In genomic region chr3:143713183-143713582, GRCm38 (mm10) we compare ENCODE assay signal across 20 mouse cellular contexts.
DNase-seq lines count a peak whose midpoint lies in the region; ATAC-seq and TF ChIP-seq lines count a peak whose summit lies in the region.
"Had no signal": no experiment of that assay in that cellular context is flagged by ENCODE, and none has a peak within 500 bp of the region (broad histone marks: within the 10 kb centered on the region; RNA-seq: fewer than 3 reads in every experiment).

No protein-coding gene starts in this region.

- WGBS in heart, embryonic 11.5 days (ENCODE audit: insufficient replicate concordance), result 78% methylated on average over 2 of the region's 2 CpGs
- WGBS in lung, postnatal 0 days, result 46% methylated on average over 2 of the region's 2 CpGs
- WGBS in lung, adult 2 months, result 68% methylated on average over 2 of the region's 2 CpGs

- H3K9me3 ChIP-seq in heart, embryonic 11.5 days (replicated peaks; ENCODE audit: control insufficient read depth, low read length), result no peaks in the 10 kb centered on the region
- no peaks in the 10 kb centered on the region for H3K9me3 ChIP-seq in lung, postnatal 0 days (ENCODE audit: low read length)
- H3K9me3 ChIP-seq: forebrain, embryonic 12.5 days; neural tube, embryonic 13.5 days had no signal

- no peaks in the 10 kb centered on the region for H3K36me3 ChIP-seq in heart, embryonic 11.5 days (ENCODE audit: control insufficient read depth, insufficient read depth, low read length)
- no peaks in the 10 kb centered on the region for H3K36me3 ChIP-seq in lung, postnatal 0 days (ENCODE audit: insufficient read depth, low read length)
- H3K36me3 ChIP-seq: forebrain, embryonic 12.5 days; hindbrain, embryonic 15.5 days; neural tube, embryonic 13.5 days had no signal

- H3K27ac ChIP-seq in heart, embryonic 11.5 days (ENCODE audit: low read depth, low read length), result no peak overlapping the region
- H3K27ac ChIP-seq in lung, postnatal 0 days (ENCODE audit: low read length), result no peak overlapping the region
- H3K27ac ChIP-seq: forebrain, embryonic 12.5 days; hindbrain, embryonic 15.5 days; neural tube, embryonic 13.5 days had no signal

- peak; percentile 87 for DNase-seq in heart, adult 11 months
- DNase-seq in layer of hippocampus, adult 11-12 months (ENCODE audit: low spot score), result peak; percentile 32
- no peak for DNase-seq in layer of hippocampus, postnatal 10 days (ENCODE audit: low spot score in 2 of 2)
- peak; percentile 49 for DNase-seq in lung, postnatal 0 days (ENCODE audit: low spot score)
- DNase-seq in lung, adult 2 months, result no peak
- peak; percentile 25 for DNase-seq in skeletal muscle tissue, adult 2 months (ENCODE audit: low read depth, low spot score)
- DNase-seq in frontal cortex, postnatal 36 days (ENCODE audit: low spot score in 2 of 2), result no peak
- DNase-seq: adrenal gland, adult 2 months; cerebellum, postnatal 10 days; gastrocnemius, postnatal 25 days; kidney, adult 9 months; kidney, postnatal 4 days; lung, postnatal 14 days; right cerebral cortex, postnatal 25 days; thymus, postnatal 36 days had no signal

- no peak overlapping the region for H3K9ac ChIP-seq in heart, embryonic 11.5 days (ENCODE audit: low read depth, low read length)
- no peak overlapping the region for H3K9ac ChIP-seq in lung, postnatal 0 days (replicated peaks; ENCODE audit: low read depth)
- H3K9ac ChIP-seq: forebrain, embryonic 12.5 days; hindbrain, embryonic 15.5 days; neural tube, embryonic 13.5 days had no signal

- H3K4me1 ChIP-seq in heart, embryonic 11.5 days (ENCODE audit: control insufficient read depth, insufficient read depth, low read length), result no peaks in the 10 kb centered on the region
- no peaks in the 10 kb centered on the region for H3K4me1 ChIP-seq in lung, postnatal 0 days (ENCODE audit: insufficient read depth, low read depth, low read length)
- H3K4me1 ChIP-seq in lung, adult 2 months (ENCODE audit: control insufficient read depth, insufficient read depth, low read length), result no peaks in the 10 kb centered on the region
- H3K4me1 ChIP-seq: hindbrain, embryonic 15.5 days; neural tube, embryonic 13.5 days had no signal

- no peak for TF ChIP-seq CTCF in lung, postnatal 0 days (IDR thresholded peaks at IDR 0.05)
- TF ChIP-seq CTCF in lung, adult 2 months (IDR thresholded peaks at IDR 0.05; ENCODE audit: insufficient read depth, low read length), result no peak

- no peak for TF ChIP-seq POLR2A in lung, adult 2 months (IDR thresholded peaks at IDR 0.05; ENCODE audit: borderline replicate concordance, extremely low read depth, low read depth, low read length)

- no peaks in the 10 kb centered on the region for H3K27me3 ChIP-seq in heart, embryonic 11.5 days (ENCODE audit: control insufficient read depth, insufficient read depth, low read length)
- no peaks in the 10 kb centered on the region for H3K27me3 ChIP-seq in lung, postnatal 0 days (replicated peaks; ENCODE audit: insufficient read depth, low read length)
- H3K27me3 ChIP-seq: CH12.LX; hindbrain, embryonic 15.5 days; neural tube, embryonic 13.5 days had no signal

- no peak overlapping the region for H3K4me3 ChIP-seq in heart, embryonic 11.5 days (ENCODE audit: low read depth, low read length)
- no peak overlapping the region for H3K4me3 ChIP-seq in lung, postnatal 0 days (ENCODE audit: low read depth, low read length)
- no peak overlapping the region for H3K4me3 ChIP-seq in lung, adult 2 months (replicated peaks; ENCODE audit: extremely low read depth, low read depth, low read length)
- H3K4me3 ChIP-seq: forebrain, embryonic 12.5 days; hindbrain, embryonic 15.5 days; neural tube, embryonic 13.5 days had no signal

- ATAC-seq in heart, embryonic 11.5 days (replicated peaks; ENCODE audit: insufficient number of reproducible peaks, low FRiP score, low TSS enrichment), result no peak
- peak; percentile 70 for ATAC-seq in lung, postnatal 0 days

- H3K4me2 ChIP-seq in heart, embryonic 11.5 days, result no peak overlapping the region
- no peak overlapping the region for H3K4me2 ChIP-seq in lung, postnatal 0 days (replicated peaks; ENCODE audit: low read depth, low read length)
- H3K4me2 ChIP-seq: forebrain, embryonic 12.5 days; hindbrain, embryonic 15.5 days; neural tube, embryonic 13.5 days had no signal

- no peak for TF ChIP-seq EP300 in lung, postnatal 0 days (IDR thresholded peaks at IDR 0.05)

Comparison
In these comparisons a context has a peak if more than half of its experiments do, and no peak if none do; other contexts are left out.
1. DNase-seq: peak in heart, adult 11 months (single experiment), layer of hippocampus, adult 11-12 months (single experiment), lung, postnatal 0 days (single experiment) and skeletal muscle tissue, adult 2 months (single experiment); none in layer of hippocampus, postnatal 10 days (0 of 2), lung, adult 2 months (single experiment) and frontal cortex, postnatal 36 days (0 of 2).